Mouse (Mus musculus): Measurements from ENCODE around the gene Dennd2a. TPM values are rescaled to one million over a fixed set of nuclear protein-coding genes. Genes with fewer than 3 reads are reported as not detected.
"Not testable (repeated sequence)": the region's sequence is repeated elsewhere in the genome, so short reads cannot be mapped to it uniquely, and the experiment has no call there.

The Dennd2a gene
- polyA plus RNA-seq, 1 experiment, result not detected

GRCm38 (mm10) chr6:39451033-39451432, 106.6 kb downstream of the Dennd2a start:
- no peak overlapping the region for H3K4me3 ChIP-seq (ENCODE audit: insufficient read depth, low read depth, low read length)
- WGBS, result 66% methylated on average over 3 of the region's 3 CpGs
- H3K27ac ChIP-seq (ENCODE audit: insufficient read depth, low read depth, low read length), result no peak overlapping the region
- peaks cover 6% of the 10 kb centered on the region; the same call in 1 of the 2 replicates for H3K4me1 ChIP-seq (ENCODE audit: control insufficient read depth, insufficient read depth, low read length)
- TF ChIP-seq CTCF (IDR thresholded peaks at IDR 0.05; ENCODE audit: insufficient read depth, low read depth, low read length) (no peak), POLR2A (IDR thresholded peaks at IDR 0.05; ENCODE audit: insufficient read depth, low read depth, low read length) (no peak)

- Histone ChIP-seq H3K4me3 (ENCODE audit: insufficient read depth, low read depth, low read length) (no peak overlapping the region), H3K4me1 (ENCODE audit: control insufficient read depth, insufficient read depth, low read length) (peaks cover 6% of the 10 kb centered on the region; the same call in 1 of the 2 replicates), H3K27ac (ENCODE audit: insufficient read depth, low read depth, low read length) (no peak overlapping the region)
- no peak for TF ChIP-seq CTCF (IDR thresholded peaks at IDR 0.05; ENCODE audit: insufficient read depth, low read depth, low read length)
- TF ChIP-seq POLR2A (IDR thresholded peaks at IDR 0.05; ENCODE audit: insufficient read depth, low read depth, low read length), result no peak
- WGBS, result 95% methylated on average over 4 of the region's 4 CpGs
Measured at GRCm38 (mm10) chr6:39450580-39450979, 107.1 kb downstream of the Dennd2a start.

DNA sequence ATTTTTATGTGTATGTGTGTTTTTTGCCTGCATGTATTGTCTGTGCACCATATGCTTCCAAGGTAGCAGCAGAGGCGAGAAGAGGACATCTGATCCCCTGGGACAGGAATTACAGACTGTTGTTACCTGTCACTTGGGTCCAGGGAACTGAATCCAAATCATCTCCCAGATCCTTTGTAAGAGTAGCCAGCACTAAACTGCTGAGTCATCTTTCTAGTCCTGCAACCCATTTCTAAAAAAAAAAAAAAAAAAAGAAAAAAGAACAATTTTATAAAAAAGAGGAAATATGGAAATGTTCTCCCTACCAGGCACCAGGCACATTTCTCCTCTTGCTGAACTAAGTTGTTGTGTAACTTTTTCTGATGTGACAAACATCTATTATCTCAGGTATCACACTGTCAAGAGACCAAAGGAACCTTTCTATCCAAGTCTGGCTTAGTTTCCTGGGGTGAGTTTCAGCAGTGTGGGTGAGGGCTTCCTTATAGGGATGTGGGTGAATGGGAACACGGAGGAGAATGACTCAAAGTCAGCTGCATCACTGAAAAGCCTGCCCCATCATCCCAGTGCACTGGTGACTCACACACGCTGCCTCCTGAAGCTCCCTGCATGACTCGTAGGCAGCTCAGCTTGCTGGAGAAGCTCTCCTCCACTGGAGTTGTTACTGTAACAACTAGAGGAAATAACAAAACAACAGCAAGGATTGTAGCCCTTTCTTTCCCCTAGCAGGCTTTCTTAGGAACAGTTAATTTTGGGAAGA, 110.1 kb downstream of the Dennd2a start:
- H3K27ac ChIP-seq (ENCODE audit: insufficient read depth, low read depth, low read length), result peak overlapping the region; percentile 87
- H3K4me1 ChIP-seq (ENCODE audit: control insufficient read depth, insufficient read depth, low read length), result peaks cover 6% of the 10 kb centered on the region; the same call in 1 of the 2 replicates
- WGBS, result 42% methylated on average over 4 of the region's 4 CpGs
- TF ChIP-seq CTCF (IDR thresholded peaks at IDR 0.05; ENCODE audit: insufficient read depth, low read depth, low read length) (no peak), POLR2A (IDR thresholded peaks at IDR 0.05; ENCODE audit: insufficient read depth, low read depth, low read length) (no peak)
- no peak overlapping the region for H3K4me3 ChIP-seq (ENCODE audit: insufficient read depth, low read depth, low read length)

DNA sequence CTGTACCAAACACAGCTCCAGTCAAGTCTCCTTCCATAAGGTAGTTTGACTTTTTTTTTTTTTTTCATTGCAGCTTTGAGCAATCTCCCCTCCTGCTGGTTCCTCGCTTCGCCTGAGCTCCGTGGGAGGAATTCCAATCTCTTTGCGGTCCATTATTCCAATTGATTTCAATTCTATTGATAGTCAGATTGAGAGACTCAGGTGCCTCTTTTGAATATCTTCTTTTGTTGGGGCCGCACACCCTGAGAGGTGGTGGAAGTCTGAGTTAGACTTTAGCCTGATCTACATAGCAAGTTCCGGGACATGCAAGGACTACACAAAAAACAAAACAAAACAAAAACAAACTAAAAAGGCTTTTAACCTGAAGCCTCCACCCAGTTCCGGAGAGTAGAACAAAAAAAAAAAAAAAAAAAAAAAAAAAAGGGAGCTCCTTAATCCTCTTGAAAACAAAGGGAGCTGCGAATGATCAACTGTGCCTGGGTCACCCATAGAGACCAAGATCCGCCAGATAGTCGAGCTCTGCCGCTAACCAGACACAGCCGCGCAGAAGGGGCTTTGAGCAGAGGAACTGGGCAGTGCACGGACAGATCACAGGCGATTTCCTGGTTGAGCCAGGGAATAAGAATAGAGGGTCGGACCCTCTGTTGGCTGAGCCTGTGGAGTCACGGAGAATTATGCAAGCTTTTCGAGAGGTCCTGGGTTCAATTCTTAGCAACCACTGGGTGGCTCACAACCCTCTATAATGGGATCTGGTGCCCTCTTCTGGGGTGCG, 111.7 kb downstream of the Dennd2a start:
- peaks cover 6% of the 10 kb centered on the region; the same call in 1 of the 2 replicates for H3K4me1 ChIP-seq (ENCODE audit: control insufficient read depth, insufficient read depth, low read length)
- TF ChIP-seq CTCF (IDR thresholded peaks at IDR 0.05; ENCODE audit: insufficient read depth, low read depth, low read length) (no peak), POLR2A (IDR thresholded peaks at IDR 0.05; ENCODE audit: insufficient read depth, low read depth, low read length) (no peak)
- 12% methylated on average over 19 of the region's 19 CpGs for WGBS
- no peak overlapping the region for H3K27ac ChIP-seq (ENCODE audit: insufficient read depth, low read depth, low read length)
- no peak overlapping the region for H3K4me3 ChIP-seq (ENCODE audit: insufficient read depth, low read depth, low read length)

- H3K4me3 ChIP-seq (ENCODE audit: insufficient read depth, low read depth, low read length), result no peak overlapping the region
- H3K4me1 ChIP-seq (ENCODE audit: control insufficient read depth, insufficient read depth, low read length), result peaks cover 2% of the 10 kb centered on the region; the same call in 1 of the 2 replicates
- H3K27ac ChIP-seq (ENCODE audit: insufficient read depth, low read depth, low read length), result no peak overlapping the region
- TF ChIP-seq POLR2A (IDR thresholded peaks at IDR 0.05; ENCODE audit: insufficient read depth, low read depth, low read length) (no peak), CTCF (IDR thresholded peaks at IDR 0.05; ENCODE audit: insufficient read depth, low read depth, low read length) (no peak)
Measured at GRCm38 (mm10) chr6:39442786-39443287, 114.8 kb downstream of the Dennd2a start.

DNA sequence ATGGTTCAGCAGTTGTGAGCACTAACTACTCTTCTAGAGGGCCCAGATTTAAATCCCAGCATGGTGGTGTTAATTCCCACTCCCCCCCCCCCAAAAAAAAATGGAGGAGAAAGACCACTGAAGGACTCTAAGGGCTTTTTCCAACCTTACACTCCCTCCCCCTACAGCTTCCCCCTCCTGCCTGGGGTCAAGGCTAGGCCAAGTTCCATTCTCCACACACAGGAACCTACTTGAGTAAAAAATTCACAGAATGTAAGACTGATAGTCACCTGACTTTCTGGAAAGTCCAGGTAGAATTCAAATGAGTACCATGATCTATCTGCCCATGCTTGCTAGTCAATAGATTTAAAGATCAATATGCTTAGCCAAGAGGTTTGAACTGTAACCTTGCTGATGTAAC, 117.5 kb downstream of the Dennd2a start:
- H3K4me1 ChIP-seq (ENCODE audit: control insufficient read depth, insufficient read depth, low read length), result no peaks in the 10 kb centered on the region
- H3K27ac ChIP-seq (ENCODE audit: insufficient read depth, low read depth, low read length), result no peak overlapping the region
- no peak overlapping the region for H3K4me3 ChIP-seq (ENCODE audit: insufficient read depth, low read depth, low read length)
- no peak for TF ChIP-seq CTCF (IDR thresholded peaks at IDR 0.05; ENCODE audit: insufficient read depth, low read depth, low read length)
- no peak for TF ChIP-seq POLR2A (IDR thresholded peaks at IDR 0.05; ENCODE audit: insufficient read depth, low read depth, low read length)

DNA sequence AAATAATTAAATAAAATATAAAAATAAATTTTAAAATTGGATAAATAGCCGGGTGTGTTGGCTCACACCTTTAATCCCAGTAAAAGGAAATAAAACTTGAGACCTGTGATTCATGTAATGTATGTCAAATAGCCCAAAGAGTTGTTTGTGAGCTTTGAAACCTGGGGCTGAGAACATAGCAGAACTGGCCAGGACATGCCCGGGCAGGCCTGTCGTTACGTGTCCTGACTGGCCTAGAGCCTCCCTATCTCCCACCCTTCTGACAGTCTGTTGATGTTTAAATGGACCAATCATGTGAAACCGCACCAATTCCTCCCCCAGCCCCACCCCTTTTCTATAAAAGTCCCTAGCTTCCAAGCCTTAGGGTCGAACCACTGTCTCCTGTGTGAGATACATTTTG, 120.1 kb downstream of the Dennd2a start:
- not testable (repeated sequence) for H3K27ac ChIP-seq (ENCODE audit: insufficient read depth, low read depth, low read length); H3K4me3 ChIP-seq (ENCODE audit: insufficient read depth, low read depth, low read length); H3K4me1 ChIP-seq (ENCODE audit: control insufficient read depth, insufficient read depth, low read length)
- WGBS, result 95% methylated on average over 6 of the region's 6 CpGs

GRCm38 (mm10) chr6:39435875-39436274, 121.8 kb downstream of the Dennd2a start:
- TF ChIP-seq POLR2A (IDR thresholded peaks at IDR 0.05; ENCODE audit: insufficient read depth, low read depth, low read length) (no peak), CTCF (IDR thresholded peaks at IDR 0.05; ENCODE audit: insufficient read depth, low read depth, low read length) (no peak)
- WGBS, result 92% methylated on average over 5 of the region's 5 CpGs
- H3K27ac ChIP-seq (ENCODE audit: insufficient read depth, low read depth, low read length), result no peak overlapping the region

DNA sequence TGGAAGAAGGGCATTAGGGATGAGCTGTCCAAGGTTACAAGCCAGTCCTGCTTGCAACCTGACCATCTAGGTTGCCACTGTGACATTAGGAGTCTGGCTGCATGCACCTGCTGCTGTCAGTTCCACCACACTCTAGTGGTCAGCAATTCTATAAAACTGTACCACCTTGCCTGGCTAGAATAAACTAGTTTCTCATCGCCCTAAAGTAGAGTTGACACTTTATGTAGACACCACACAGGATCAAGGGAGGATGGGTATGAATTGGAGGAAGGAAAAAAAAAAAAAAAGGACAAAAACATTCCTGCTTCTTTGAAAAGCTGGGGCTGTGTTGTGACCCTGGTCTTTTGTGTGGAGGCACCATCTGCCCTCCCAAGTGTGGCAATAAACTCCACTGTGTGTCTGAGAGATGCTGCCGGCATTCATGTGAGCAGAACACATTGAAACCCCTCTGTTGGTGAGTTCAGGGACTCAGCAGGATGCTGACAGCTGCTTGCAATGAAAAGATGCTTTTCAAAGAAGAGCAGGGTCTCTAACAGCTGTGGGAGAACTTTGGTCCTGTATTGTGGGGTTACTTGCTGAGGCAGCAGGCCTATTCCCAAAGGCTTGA, 122.7 kb downstream of the Dennd2a start:
- WGBS, result 63% methylated on average over 2 of the region's 2 CpGs

More at GRCm38 (mm10) chr6:39435875-39436274, 121.8 kb downstream of the Dennd2a start:
- Histone ChIP-seq H3K4me3 (ENCODE audit: insufficient read depth, low read depth, low read length) (no peak overlapping the region), H3K4me1 (ENCODE audit: control insufficient read depth, insufficient read depth, low read length) (no peaks in the 10 kb centered on the region)

More for the DNA sequence above, 122.7 kb downstream of the Dennd2a start:
- TF ChIP-seq POLR2A (IDR thresholded peaks at IDR 0.05; ENCODE audit: insufficient read depth, low read depth, low read length) (no peak), CTCF (IDR thresholded peaks at IDR 0.05; ENCODE audit: insufficient read depth, low read depth, low read length) (no peak)
- Histone ChIP-seq H3K4me1 (ENCODE audit: control insufficient read depth, insufficient read depth, low read length) (no peaks in the 10 kb centered on the region), H3K27ac (ENCODE audit: insufficient read depth, low read depth, low read length) (no peak overlapping the region), H3K4me3 (ENCODE audit: insufficient read depth, low read depth, low read length) (no peak overlapping the region)
